Mouse (Mus musculus) MEL (cell line): ENCODE measurements around the gene Gorasp1.

Source experiments
- CHD2 ChIP-seq: IDR thresholded peaks from 2 replicates; pipeline ENCODE4 v1.6.1; 2011; ENCODE audit warnings: low read length, improper control_type of control experiment
- CTCF ChIP-seq, 3 experiments: IDR thresholded peaks in 2 of 3; conservative IDR thresholded peaks in 1 of 3; 2 replicates each; pipeline ENCODE4 v1.5.1; 2011 to 2012; ENCODE audit warnings: low read length in 3 of 3, low read depth in 2 of 3, mild to moderate bottlenecking in 2 of 3, improper control_type of control experiment in 1 of 3, inconsistent platforms in 1 of 3, mixed read lengths in 1 of 3, moderate library complexity in 1 of 3; ENCODE audit not compliant: control insufficient read depth in 1 of 3, insufficient read depth in 1 of 3, poor library complexity in 1 of 3, severe bottlenecking in 1 of 3
- ELF1 ChIP-seq: IDR thresholded peaks from 2 replicates; pipeline ENCODE4 v1.6.1; 2014; ENCODE audit warnings: low read depth, mild to moderate bottlenecking, inconsistent platforms, low read length, improper control_type of control experiment, moderate library complexity
- EP300 ChIP-seq, 2 experiments: IDR thresholded peaks; 2 replicates each; pipeline ENCODE4 v1.6.1; 2011; ENCODE audit warnings: improper control_type of control experiment in 2 of 2, low read length in 2 of 2, low read depth in 1 of 2, mild to moderate bottlenecking in 1 of 2
- GATA1 ChIP-seq: IDR thresholded peaks from 2 replicates; pipeline ENCODE4 v1.6.1; 2011; ENCODE audit warnings: low read depth, low read length, improper control_type of control experiment
- KAT2A ChIP-seq: conservative IDR thresholded peaks from 2 replicates; pipeline ENCODE4 v1.6.1; 2012; ENCODE audit warnings: low read depth, low read length, improper control_type of control experiment, inconsistent platforms
- MAFK ChIP-seq: IDR thresholded peaks from 2 replicates; pipeline ENCODE4 v1.6.1; 2011; ENCODE audit warnings: low read depth, mild to moderate bottlenecking, low read length, improper control_type of control experiment, borderline replicate concordance
- MYC ChIP-seq: IDR thresholded peaks from 2 replicates; pipeline ENCODE4 v1.6.1; 2011; ENCODE audit warnings: low read depth, mild to moderate bottlenecking, low read length, improper control_type of control experiment, moderate library complexity
- NRF1 ChIP-seq: IDR thresholded peaks from 2 replicates; pipeline ENCODE4 v1.6.1; 2014; ENCODE audit warnings: low read depth, mild to moderate bottlenecking, inconsistent platforms, low read length, improper control_type of control experiment, moderate library complexity; ENCODE audit not compliant: poor library complexity, insufficient read depth, severe bottlenecking
- POLR2A ChIP-seq, 2 experiments: IDR thresholded peaks; 2 replicates each; pipeline ENCODE4 v1.6.1; 2011 to 2012; ENCODE audit warnings: low read length in 2 of 2, mild to moderate bottlenecking in 2 of 2, control low read depth in 1 of 2, improper control_type of control experiment in 1 of 2, low read depth in 1 of 2, moderate library complexity in 1 of 2; ENCODE audit not compliant: control insufficient read depth in 1 of 2, insufficient read depth in 1 of 2, poor library complexity in 1 of 2
- POLR2AphosphoS5 ChIP-seq: IDR thresholded peaks from 2 replicates; pipeline ENCODE4 v1.6.1; 2012; ENCODE audit warnings: low read depth, borderline replicate concordance, mild to moderate bottlenecking, inconsistent platforms, low read length, moderate library complexity, mixed read lengths
- SIN3A ChIP-seq: IDR thresholded peaks from 2 replicates; pipeline ENCODE4 v1.6.1; 2012; ENCODE audit warnings: low read length, improper control_type of control experiment, inconsistent platforms
- TCF12 ChIP-seq: IDR thresholded peaks from 2 replicates; pipeline ENCODE4 v1.6.1; 2014; ENCODE audit warnings: low read depth, mild to moderate bottlenecking, inconsistent platforms, low read length, improper control_type of control experiment, moderate library complexity

DNA sequence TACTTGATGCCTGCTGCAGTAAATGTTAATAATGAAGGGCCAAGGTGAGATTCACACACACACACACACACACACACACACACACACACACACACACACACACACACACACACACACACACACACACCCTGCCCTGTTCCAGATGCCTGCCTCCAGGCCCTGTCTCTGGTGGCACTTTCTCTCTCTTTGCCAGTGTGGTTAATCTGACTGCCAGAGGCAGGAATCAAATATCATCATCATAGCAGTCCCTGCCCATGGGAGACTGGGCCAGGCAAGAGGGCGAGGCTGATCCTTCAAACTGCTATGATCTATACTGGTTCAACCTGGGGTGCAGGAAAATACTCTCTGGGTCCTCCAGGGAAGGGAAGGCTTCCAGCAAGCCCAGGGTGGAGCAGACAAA, 17.5 kb downstream of the Gorasp1 start:
- TF ChIP-seq SIN3A (no peak), POLR2A (IDR thresholded peaks at IDR 0.05; ENCODE audit: control insufficient read depth in 1 of 2, insufficient read depth in 1 of 2, low read depth in 1 of 2, low read length in 2 of 2, poor library complexity in 1 of 2) (no peak), KAT2A (no peak), GATA1 (no peak), NRF1 (no peak), EP300 (IDR thresholded peaks at IDR 0.05; ENCODE audit: low read depth in 1 of 2, low read length in 2 of 2) (no peak), TCF12 (no peak), CTCF (IDR thresholded peaks at IDR 0.05 in 2 of 3, conservative IDR thresholded peaks at IDR 0.05 in 1 of 3; ENCODE audit: control insufficient read depth in 1 of 3, insufficient read depth in 1 of 3, low read depth in 2 of 3, low read length in 3 of 3, poor library complexity in 1 of 3, severe bottlenecking in 1 of 3) (no peak), CHD2 (no peak), MAFK (no peak), MYC (no peak), POLR2AphosphoS5 (no peak), ELF1 (no peak)
